Mouse (Mus musculus): Measurements from ENCODE around the gene Hspbap1. TPM values are rescaled to one million over a fixed set of nuclear protein-coding genes. Genes with fewer than 3 reads are reported as not detected.

Hspbap1 gene
- polyA plus RNA-seq, 1 experiment, result not detected

GRCm38 (mm10) chr16:35839680-35840079 is 69.5 kb downstream of the Hspbap1 start:
- TF ChIP-seq POLR2A (IDR thresholded peaks at IDR 0.05; ENCODE audit: insufficient read depth, low read depth, low read length), result no peak
- TF ChIP-seq CTCF (IDR thresholded peaks at IDR 0.05; ENCODE audit: insufficient read depth, low read depth, low read length), result no peak
- no peaks in the 10 kb centered on the region for H3K4me1 ChIP-seq (ENCODE audit: control insufficient read depth, insufficient read depth, low read length)
- WGBS, result 7% methylated on average over 1 of the region's 1 CpGs
- H3K4me3 ChIP-seq (ENCODE audit: insufficient read depth, low read depth, low read length), result no peak overlapping the region
- no peak overlapping the region for H3K27ac ChIP-seq (ENCODE audit: insufficient read depth, low read depth, low read length)

DNA sequence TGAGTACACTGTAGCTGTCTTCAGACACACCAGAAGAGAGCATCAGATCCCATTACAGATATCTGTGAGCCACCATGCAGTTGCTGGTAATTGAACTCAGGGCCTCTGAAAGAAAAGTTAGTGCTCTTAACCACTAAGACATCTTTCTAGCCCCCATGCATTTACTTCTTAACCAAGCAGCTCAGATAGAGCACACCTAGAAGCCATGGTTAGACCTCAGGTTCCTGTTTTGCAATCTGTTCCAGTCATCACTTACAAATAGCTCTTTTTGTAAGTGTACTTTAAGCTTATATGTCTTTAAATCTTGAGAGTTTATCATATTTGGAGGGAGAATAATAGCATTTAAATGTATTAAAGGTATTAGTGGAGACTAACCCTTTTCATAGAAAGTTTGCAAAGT is 77.0 kb downstream of the Hspbap1 start:
- H3K27ac ChIP-seq (ENCODE audit: insufficient read depth, low read depth, low read length), result no peak overlapping the region
- no peaks in the 10 kb centered on the region for H3K4me1 ChIP-seq (ENCODE audit: control insufficient read depth, insufficient read depth, low read length)
- H3K4me3 ChIP-seq (ENCODE audit: insufficient read depth, low read depth, low read length), result no peak overlapping the region
- TF ChIP-seq CTCF (IDR thresholded peaks at IDR 0.05; ENCODE audit: insufficient read depth, low read depth, low read length) (no peak), POLR2A (IDR thresholded peaks at IDR 0.05; ENCODE audit: insufficient read depth, low read depth, low read length) (no peak)

DNA sequence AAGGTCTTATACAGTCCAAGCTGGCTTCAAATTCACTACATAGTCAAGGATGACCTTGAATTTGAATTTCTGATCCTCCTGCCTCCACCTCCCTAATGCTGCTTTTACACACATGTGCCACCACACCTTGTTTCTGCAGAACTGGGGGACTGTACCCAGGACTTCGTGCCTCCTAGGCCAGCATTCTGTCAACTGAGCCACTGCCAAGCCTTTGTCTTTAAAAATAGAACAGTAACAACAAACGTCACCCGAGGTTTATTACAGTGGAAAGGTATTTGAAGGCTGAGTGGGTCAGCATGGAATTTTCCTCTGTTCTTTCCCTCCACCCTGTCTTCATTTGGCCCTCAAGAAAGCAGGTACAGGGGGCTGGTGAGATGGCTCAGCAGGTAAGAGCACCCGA is 85.7 kb downstream of the Hspbap1 start:
- no peak overlapping the region for H3K4me3 ChIP-seq (ENCODE audit: insufficient read depth, low read depth, low read length)
- no peaks in the 10 kb centered on the region for H3K4me1 ChIP-seq (ENCODE audit: control insufficient read depth, insufficient read depth, low read length)
- no peak overlapping the region for H3K27ac ChIP-seq (ENCODE audit: insufficient read depth, low read depth, low read length)
- 74% methylated on average over 4 of the region's 4 CpGs for WGBS
- TF ChIP-seq CTCF (IDR thresholded peaks at IDR 0.05; ENCODE audit: insufficient read depth, low read depth, low read length) (no peak), POLR2A (IDR thresholded peaks at IDR 0.05; ENCODE audit: insufficient read depth, low read depth, low read length) (no peak)

GRCm38 (mm10) chr16:35856766-35857165 is 86.6 kb downstream of the Hspbap1 start:
- H3K4me3 ChIP-seq (ENCODE audit: insufficient read depth, low read depth, low read length), result no peak overlapping the region
- TF ChIP-seq CTCF (IDR thresholded peaks at IDR 0.05; ENCODE audit: insufficient read depth, low read depth, low read length), result no peak
- H3K27ac ChIP-seq (ENCODE audit: insufficient read depth, low read depth, low read length), result no peak overlapping the region
- 0 out of 2 replicates have a peak, but pooled peaks cover 2% of the 10 kb centered on the region for H3K4me1 ChIP-seq (ENCODE audit: control insufficient read depth, insufficient read depth, low read length)
- WGBS, result 95% methylated on average over 18 of the region's 18 CpGs

DNA sequence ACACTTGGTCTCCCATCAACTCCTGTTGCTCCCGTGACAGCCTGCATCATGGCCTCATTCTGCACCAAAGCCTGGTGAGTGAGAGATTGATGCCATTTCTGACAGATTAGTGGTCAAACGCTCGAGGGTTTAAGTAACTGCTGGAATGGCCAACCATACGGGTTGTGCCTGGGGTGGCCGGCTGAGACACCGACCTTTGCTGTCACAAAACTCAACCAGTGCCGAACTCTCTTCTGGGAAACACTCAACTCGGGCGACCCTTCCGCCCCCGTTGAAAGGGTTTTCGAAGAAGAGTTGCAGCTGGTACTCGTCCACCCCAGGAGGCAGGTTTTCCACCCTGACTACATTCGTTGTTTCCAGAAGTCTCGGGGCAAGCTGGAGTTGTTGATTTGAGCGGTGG is 90.1 kb downstream of the Hspbap1 start:
- WGBS, result 92% methylated on average over 16 of the region's 16 CpGs
- Histone ChIP-seq H3K4me3 (ENCODE audit: insufficient read depth, low read depth, low read length) (no peak overlapping the region), H3K27ac (ENCODE audit: insufficient read depth, low read depth, low read length) (no peak overlapping the region), H3K4me1 (ENCODE audit: control insufficient read depth, insufficient read depth, low read length) (0 out of 2 replicates have a peak, but pooled peaks cover 2% of the 10 kb centered on the region)
- TF ChIP-seq CTCF (IDR thresholded peaks at IDR 0.05; ENCODE audit: insufficient read depth, low read depth, low read length) (no peak), POLR2A (IDR thresholded peaks at IDR 0.05; ENCODE audit: insufficient read depth, low read depth, low read length) (no peak)

- no peak for TF ChIP-seq POLR2A (IDR thresholded peaks at IDR 0.05; ENCODE audit: insufficient read depth, low read depth, low read length)
- TF ChIP-seq CTCF (IDR thresholded peaks at IDR 0.05; ENCODE audit: insufficient read depth, low read depth, low read length), result no peak
- no peak overlapping the region for H3K27ac ChIP-seq (ENCODE audit: insufficient read depth, low read depth, low read length)
- H3K4me1 ChIP-seq (ENCODE audit: control insufficient read depth, insufficient read depth, low read length), result 0 out of 2 replicates have a peak, but pooled peaks cover 2% of the 10 kb centered on the region
- H3K4me3 ChIP-seq (ENCODE audit: insufficient read depth, low read depth, low read length), result no peak overlapping the region
- 97% methylated on average over 1 of the region's 1 CpGs for WGBS
These were observed 91.9 kb downstream of the Hspbap1 start for GRCm38 (mm10) chr16:35862057-35862456.

DNA sequence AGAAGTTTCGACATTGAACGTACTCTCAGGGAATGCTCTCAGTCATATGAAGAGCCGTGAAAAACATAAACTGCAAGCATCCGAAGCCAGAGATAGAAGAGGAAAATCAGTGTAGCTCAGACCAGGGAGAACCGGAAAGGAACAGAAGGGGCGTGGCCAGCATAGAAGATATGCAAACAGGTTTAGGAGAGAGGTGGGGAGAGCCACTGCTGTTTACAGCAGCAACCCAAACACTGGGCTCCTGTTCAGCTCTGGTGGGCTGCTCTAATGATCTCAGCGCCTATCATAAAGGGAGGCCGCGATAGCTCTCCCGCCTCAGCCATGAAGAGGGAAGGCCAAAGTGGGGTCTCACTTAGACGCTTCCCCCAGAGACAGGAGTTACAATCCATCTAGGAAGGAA is 97.6 kb downstream of the Hspbap1 start:
- Histone ChIP-seq H3K4me3 (ENCODE audit: insufficient read depth, low read depth, low read length) (no peak overlapping the region), H3K27ac (ENCODE audit: insufficient read depth, low read depth, low read length) (no peak overlapping the region), H3K4me1 (ENCODE audit: control insufficient read depth, insufficient read depth, low read length) (peaks cover 5% of the 10 kb centered on the region)
- no peak for TF ChIP-seq POLR2A (IDR thresholded peaks at IDR 0.05; ENCODE audit: insufficient read depth, low read depth, low read length)
- WGBS, result 87% methylated on average over 11 of the region's 11 CpGs

DNA sequence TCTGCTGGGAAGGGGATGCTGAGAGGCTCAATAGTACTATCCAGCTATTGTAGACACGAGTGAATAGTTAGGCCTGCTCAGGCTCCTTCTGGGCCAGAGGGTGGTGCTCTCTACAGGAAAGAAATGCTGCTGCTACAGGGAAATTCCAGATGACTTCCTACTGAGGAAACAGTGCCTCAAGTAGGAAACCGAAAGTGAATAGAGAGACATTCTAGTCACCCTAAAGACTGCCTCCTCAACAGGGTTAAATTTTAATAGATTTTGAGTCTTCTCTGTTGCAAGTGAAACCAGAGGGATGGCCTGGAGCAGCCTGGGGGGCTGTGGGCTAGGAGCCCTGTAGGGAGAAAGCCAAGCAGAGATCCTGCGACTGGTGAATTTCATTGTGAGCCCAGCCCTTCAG is 99.0 kb downstream of the Hspbap1 start:
- no peak for TF ChIP-seq POLR2A (IDR thresholded peaks at IDR 0.05; ENCODE audit: insufficient read depth, low read depth, low read length)
- no peak overlapping the region for H3K27ac ChIP-seq (ENCODE audit: insufficient read depth, low read depth, low read length)
- H3K4me3 ChIP-seq (ENCODE audit: insufficient read depth, low read depth, low read length), result no peak overlapping the region
- H3K4me1 ChIP-seq (ENCODE audit: control insufficient read depth, insufficient read depth, low read length), result peaks cover 5% of the 10 kb centered on the region
- WGBS, result 66% methylated on average over 3 of the region's 3 CpGs

- TF ChIP-seq CTCF (IDR thresholded peaks at IDR 0.05; ENCODE audit: insufficient read depth, low read depth, low read length), result no peak
- TF ChIP-seq POLR2A (IDR thresholded peaks at IDR 0.05; ENCODE audit: insufficient read depth, low read depth, low read length), result no peak
- no peak overlapping the region for H3K27ac ChIP-seq (ENCODE audit: insufficient read depth, low read depth, low read length)
- 90% methylated on average over 6 of the region's 6 CpGs for WGBS
These were observed 99.5 kb downstream of the Hspbap1 start for GRCm38 (mm10) chr16:35869656-35870055.

DNA sequence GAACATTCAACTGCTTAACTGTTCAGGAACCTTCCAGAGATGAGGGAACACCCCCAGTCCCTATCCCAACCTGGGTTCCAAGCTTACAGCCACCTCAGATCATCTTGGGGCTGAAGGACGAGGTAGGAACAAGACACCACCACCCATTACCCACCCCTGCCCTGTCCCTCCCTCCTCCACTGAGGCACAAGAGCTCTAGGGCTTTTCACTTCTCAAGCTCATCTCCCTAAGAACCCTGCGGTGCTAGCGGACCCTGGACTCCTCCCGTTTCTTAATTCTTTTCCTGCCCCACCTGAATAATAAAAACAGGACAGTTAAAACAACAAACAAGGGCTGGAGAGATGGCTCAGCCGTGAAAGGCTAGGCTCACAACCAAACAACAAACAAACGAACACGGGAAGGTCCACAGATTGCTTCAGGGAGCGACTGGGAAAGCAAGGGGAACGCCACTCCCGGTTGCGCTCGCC is 100.4 kb downstream of the Hspbap1 start:
- peaks cover 5% of the 10 kb centered on the region for H3K4me1 ChIP-seq (ENCODE audit: control insufficient read depth, insufficient read depth, low read length)
- H3K4me3 ChIP-seq (ENCODE audit: insufficient read depth, low read depth, low read length), result peak overlapping the region; percentile 62
- H3K27ac ChIP-seq (ENCODE audit: insufficient read depth, low read depth, low read length), result no peak overlapping the region
- 5% methylated on average over 12 of the region's 12 CpGs for WGBS
- TF ChIP-seq POLR2A (IDR thresholded peaks at IDR 0.05; ENCODE audit: insufficient read depth, low read depth, low read length) (no peak), CTCF (IDR thresholded peaks at IDR 0.05; ENCODE audit: insufficient read depth, low read depth, low read length) (no peak)

More at GRCm38 (mm10) chr16:35869656-35870055, 99.5 kb downstream of the Hspbap1 start:
- Histone ChIP-seq H3K4me1 (ENCODE audit: control insufficient read depth, insufficient read depth, low read length) (peaks cover 5% of the 10 kb centered on the region), H3K4me3 (ENCODE audit: insufficient read depth, low read depth, low read length) (no peak overlapping the region)

All from olfactory bulb, adult 2 months (tissue).